Mouse (Mus musculus): ENCODE results near the gene Mgea5.

DNA sequence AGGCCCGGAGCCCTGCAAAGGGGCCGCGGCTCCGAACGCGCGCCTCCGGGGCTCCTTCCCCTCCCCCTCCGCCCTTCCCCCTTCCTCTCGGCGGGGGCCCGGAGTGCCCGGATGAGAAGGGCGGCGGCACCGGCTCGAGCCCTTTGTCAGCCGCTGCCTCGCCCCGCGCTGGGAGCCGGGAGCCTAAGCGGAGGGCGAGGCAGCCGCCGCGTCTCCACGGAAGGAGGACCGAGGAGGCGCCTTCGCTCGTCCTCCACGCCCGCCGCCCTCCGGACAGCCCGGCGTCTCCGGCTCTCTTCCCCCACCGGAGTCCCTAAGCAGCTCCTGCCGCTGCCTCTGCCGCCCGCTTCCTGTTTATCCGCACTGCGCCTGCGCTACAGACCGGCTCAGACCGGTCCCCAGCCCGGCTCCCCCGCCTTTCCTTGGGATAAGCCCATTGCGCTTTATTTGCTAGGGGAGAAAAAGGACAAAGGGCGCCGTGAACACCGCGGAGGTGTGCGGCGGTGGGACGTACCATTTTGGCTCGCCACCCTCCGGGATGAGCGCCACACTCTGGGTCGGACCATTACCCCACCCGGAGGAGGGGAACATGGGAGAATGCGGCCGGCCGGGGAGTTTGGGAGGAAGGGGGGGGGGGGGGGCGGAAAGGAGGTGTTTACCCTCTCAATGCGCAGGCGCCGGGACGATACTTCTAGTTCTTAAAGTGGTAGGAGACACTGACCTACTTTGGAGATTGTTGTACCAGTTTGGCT lies at the start of gene Mgea5:
- TF ChIP-seq POLR2A (IDR thresholded peaks at IDR 0.05; ENCODE audit: insufficient read length, low read depth) (peak; percentile 85), SRF (IDR thresholded peaks at IDR 0.05; ENCODE audit: control insufficient read depth, insufficient read length, low read depth) (no peak), POLR2AphosphoS2 (IDR thresholded peaks at IDR 0.05; ENCODE audit: insufficient read length, low read depth) (peak; percentile 58), MYOD1 (IDR thresholded peaks at IDR 0.05; ENCODE audit: control insufficient read depth in 1 of 3, insufficient read length in 2 of 3, low read depth in 2 of 3) (no peak), MAX (IDR thresholded peaks at IDR 0.05; ENCODE audit: low read depth) (no peak), E2F4 (IDR thresholded peaks at IDR 0.05; ENCODE audit: insufficient read depth) (peak; percentile 26), USF1 (IDR thresholded peaks at IDR 0.05; ENCODE audit: low read depth) (no peak), CEBPB (IDR thresholded peaks at IDR 0.05; ENCODE audit: insufficient read depth, poor library complexity, severe bottlenecking) (no peak), TCF3 (IDR thresholded peaks at IDR 0.05; ENCODE audit: insufficient read length, low read depth) (no peak), TCF12 (IDR thresholded peaks at IDR 0.05; ENCODE audit: insufficient read depth, poor library complexity, severe bottlenecking) (no peak), REST (IDR thresholded peaks at IDR 0.05; ENCODE audit: insufficient read depth, insufficient read length) (no peak)
